Mouse (Mus musculus): ENCODE results near the gene B3galt5. TPM values are rescaled to one million over a fixed set of nuclear protein-coding genes. Genes with fewer than 3 reads are reported as not detected.

The B3galt5 gene
- polyA plus RNA-seq, 1 experiment from 2014 or later = 0.05 TPM

DNA sequence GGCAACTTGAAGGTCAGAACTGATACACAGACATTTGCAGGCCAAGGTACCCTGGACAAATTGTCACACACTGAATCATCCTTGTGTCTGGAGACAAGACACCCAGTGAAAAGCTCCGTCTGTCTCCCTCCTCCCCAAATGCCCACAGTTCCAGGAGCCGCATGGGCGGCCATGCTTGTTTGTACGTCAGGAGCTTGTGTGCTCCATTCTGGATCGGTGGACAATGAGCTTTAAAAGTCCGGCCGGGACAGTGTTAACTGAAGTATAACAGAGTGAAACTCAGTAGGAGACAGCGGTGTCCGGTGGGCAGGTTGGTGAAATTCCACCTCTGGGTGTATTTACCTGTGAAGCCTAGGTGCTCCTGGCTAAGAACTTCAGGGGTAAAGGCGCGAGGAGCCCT is 129.3 kb downstream of the B3galt5 start:
- 69% methylated on average over 11 of the region's 11 CpGs for WGBS (ENCODE audit: insufficient replicate concordance)

More for the DNA sequence above, 129.3 kb downstream of the B3galt5 start:
- H3K27ac ChIP-seq (ENCODE audit: low read length) = no peak overlapping the region
- H3K4me3 ChIP-seq (ENCODE audit: low read depth, low read length) = no peak overlapping the region
- H3K4me1 ChIP-seq (ENCODE audit: control insufficient read depth, low read depth, low read length) = no peaks in the 10 kb centered on the region; the same call in 1 of the 2 replicates
- no peaks in the 10 kb centered on the region for H3K36me3 ChIP-seq (ENCODE audit: control insufficient read depth, insufficient read depth)
- no peaks in the 10 kb centered on the region for H3K27me3 ChIP-seq (ENCODE audit: control insufficient read depth, insufficient read depth, low read depth, low read length)
- ATAC-seq (ENCODE audit: low read depth) = no peak
- no peak overlapping the region for H3K9ac ChIP-seq (ENCODE audit: low read depth, low read length)
- H3K9me3 ChIP-seq (replicated peaks; ENCODE audit: control insufficient read depth, low read length) = no peaks in the 10 kb centered on the region
- H3K4me2 ChIP-seq (ENCODE audit: low read depth, low read length) = no peak overlapping the region

Other genes starting within 250 kb of the B3galt5 start
- gene Psmg1, start 244.8 kb upstream of the B3galt5 start, polyA plus RNA-seq (2015; fragmentation: Nextera tagmentation; extraction: Ambion mirVana) = 33.4 and 34.2 TPM in 2 replicates
- 12.0 and 14.5 TPM in 2 replicates for gene Brwd1, start 153.3 kb upstream of the B3galt5 start, polyA plus RNA-seq (2015; fragmentation: Nextera tagmentation; extraction: Ambion mirVana)
- gene Hmgn1, start 108.1 kb upstream of the B3galt5 start, polyA plus RNA-seq (2015; fragmentation: Nextera tagmentation; extraction: Ambion mirVana) = 89.0 and 109 TPM in 2 replicates
- gene Wrb, start 90.4 kb upstream of the B3galt5 start, polyA plus RNA-seq (2015; fragmentation: Nextera tagmentation; extraction: Ambion mirVana) = 9.0 TPM in 2 replicates
- 0.02 and 0.05 TPM in 2 replicates for gene Lca5l, start 43.5 kb upstream of the B3galt5 start, polyA plus RNA-seq (2015; fragmentation: Nextera tagmentation; extraction: Ambion mirVana)
- 0.64 and 1.3 TPM in 2 replicates for gene Sh3bgr, start 35.4 kb upstream of the B3galt5 start, polyA plus RNA-seq (2015; fragmentation: Nextera tagmentation; extraction: Ambion mirVana)
- gene Itgb2l, start 207.8 kb downstream of the B3galt5 start, polyA plus RNA-seq (2015; fragmentation: Nextera tagmentation; extraction: Ambion mirVana) = 6.8 and 8.4 TPM in 2 replicates
- 0.16 and 0.51 TPM in 2 replicates for gene Pcp4, start 231.8 kb downstream of the B3galt5 start, polyA plus RNA-seq (2015; fragmentation: Nextera tagmentation; extraction: Ambion mirVana)

Data from liver, embryonic 16.5 days (tissue).